9 mouse cellular contexts compared by ENCODE assay signal in the genomic region with DNA sequence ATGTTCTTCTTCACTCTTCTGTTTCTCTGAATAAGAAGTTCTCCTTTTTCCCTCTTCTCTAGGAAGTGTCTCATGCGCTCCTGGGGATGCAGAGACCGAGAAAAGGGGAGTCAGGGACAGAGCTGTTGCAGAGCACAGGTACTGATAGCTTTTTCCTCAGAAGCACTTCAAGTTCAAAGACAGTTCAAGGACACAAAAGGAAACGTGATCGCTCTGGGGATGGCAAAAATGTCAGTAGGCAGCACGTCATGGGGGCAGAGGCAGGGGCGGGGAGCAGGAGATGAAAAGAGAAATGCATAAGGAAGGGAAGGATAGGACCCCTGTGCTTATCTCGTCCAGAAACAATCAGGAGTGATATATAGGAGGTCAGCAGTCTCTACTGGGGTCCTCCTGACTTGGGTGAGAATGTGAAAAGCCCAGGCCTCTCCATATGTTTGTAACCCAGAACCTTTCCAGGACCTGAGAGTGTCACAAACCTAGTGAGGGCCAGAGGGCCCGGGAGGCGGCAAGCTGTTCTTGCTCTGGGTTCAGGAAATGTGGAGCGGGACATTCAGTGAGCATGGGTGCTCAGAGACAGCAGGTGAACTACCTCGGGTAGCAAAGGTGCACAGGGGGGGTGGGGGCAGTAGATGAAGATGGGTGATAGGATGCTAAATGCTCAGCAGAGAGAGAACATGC. TPM values are rescaled to one million over a fixed set of nuclear protein-coding genes. Genes with fewer than 3 reads are reported as not detected.
DNase-seq lines count a peak whose midpoint lies in the region; ATAC-seq lines count a peak whose summit lies in the region.
"Had no signal": no experiment of that assay in that cellular context is flagged by ENCODE, and none has a peak within 500 bp of the region (broad histone marks: within the 10 kb centered on the region; RNA-seq: fewer than 3 reads in every experiment).

No protein-coding gene starts in this region.

- H3K36me3 ChIP-seq in kidney, embryonic 15.5 days = no peaks in the 10 kb centered on the region
- no peaks in the 10 kb centered on the region for H3K36me3 ChIP-seq in embryonic facial prominence, embryonic 11.5 days (replicated peaks; ENCODE audit: control insufficient read depth, insufficient read depth, low read depth, low read length)
- no peaks in the 10 kb centered on the region for H3K36me3 ChIP-seq in forebrain, embryonic 14.5 days (ENCODE audit: control insufficient read depth, insufficient read depth, low read length)
- H3K36me3 ChIP-seq in midbrain, embryonic 13.5 days = no peaks in the 10 kb centered on the region

- H3K9me3 ChIP-seq in kidney, embryonic 15.5 days (replicated peaks) = no peaks in the 10 kb centered on the region
- no peaks in the 10 kb centered on the region for H3K9me3 ChIP-seq in embryonic facial prominence, embryonic 11.5 days (replicated peaks; ENCODE audit: control insufficient read depth, low read length)
- H3K9me3 ChIP-seq in forebrain, embryonic 14.5 days (replicated peaks; ENCODE audit: control insufficient read depth, low read length) = no peaks in the 10 kb centered on the region
- H3K9me3 ChIP-seq in midbrain, embryonic 13.5 days = no peaks in the 10 kb centered on the region

- ATAC-seq in kidney, embryonic 15.5 days (replicated peaks; ENCODE audit: low FRiP score) = 0 out of 2 replicates have a peak, but pooled peaks have one; percentile 16
- ATAC-seq in embryonic facial prominence, embryonic 11.5 days (replicated peaks; ENCODE audit: insufficient number of reproducible peaks, low FRiP score, low TSS enrichment, low read depth) = no peak; the same call in 1 of the 2 replicates
- ATAC-seq in forebrain, embryonic 14.5 days = 0 out of 2 replicates have a peak, but pooled peaks have one; percentile 7
- ATAC-seq in midbrain, embryonic 13.5 days = no peak; the same call in 1 of the 2 replicates

- H3K4me1 ChIP-seq in kidney, embryonic 15.5 days = peaks cover 8% of the 10 kb centered on the region; the same call in 1 of the 2 replicates
- H3K4me1 ChIP-seq in embryonic facial prominence, embryonic 11.5 days (ENCODE audit: control insufficient read depth, insufficient read depth, low read length) = no peaks in the 10 kb centered on the region; the same call in 1 of the 2 replicates
- H3K4me1 ChIP-seq in forebrain, embryonic 14.5 days (ENCODE audit: control insufficient read depth, insufficient read depth, low read length) = no peaks in the 10 kb centered on the region; the same call in 1 of the 2 replicates
- peaks cover 13% of the 10 kb centered on the region for H3K4me1 ChIP-seq in midbrain, embryonic 13.5 days (replicated peaks)

- no peak overlapping the region for H3K27ac ChIP-seq in kidney, embryonic 15.5 days
- no peak overlapping the region for H3K27ac ChIP-seq in embryonic facial prominence, embryonic 11.5 days (replicated peaks; ENCODE audit: low read depth, low read length)
- H3K27ac ChIP-seq in forebrain, embryonic 14.5 days (ENCODE audit: low read depth, low read length) = no peak overlapping the region
- no peak overlapping the region for H3K27ac ChIP-seq in midbrain, embryonic 13.5 days

- H3K4me2 ChIP-seq in kidney, embryonic 15.5 days = peak overlapping the region; percentile 36
- 0 out of 2 replicates have a peak overlapping the region, but pooled peaks have one; percentile 21 for H3K4me2 ChIP-seq in embryonic facial prominence, embryonic 11.5 days (ENCODE audit: low read depth, low read length)
- H3K4me2 ChIP-seq in forebrain, embryonic 14.5 days (ENCODE audit: low read length) = peak overlapping the region; percentile 29; the same call in 1 of the 2 replicates
- H3K4me2 ChIP-seq in midbrain, embryonic 13.5 days (replicated peaks) = peak overlapping the region; percentile 48

- 37% methylated on average over 11 of the region's 11 CpGs for WGBS in kidney, embryonic 15.5 days
- WGBS in embryonic facial prominence, embryonic 11.5 days = 40% methylated on average over 11 of the region's 11 CpGs
- 50% methylated on average over 11 of the region's 11 CpGs for WGBS in forebrain, embryonic 14.5 days
- whole genome bisulfite sequencing in midbrain, embryonic 13.5 days = 45% methylated on average over 11 of the region's 11 CpGs

- DNase-seq in kidney, adult 18-20 months = no peak
- DNase-seq in embryonic facial prominence, embryonic 11.5 days (ENCODE audit: low spot score) = no peak
- DNase-seq in forebrain, embryonic 14.5 days (ENCODE audit: low spot score) = no peak
- DNase-seq in Muller cell, postnatal 12 days (ENCODE audit: inconsistent ontology term) = no peak
- no peak for DNase-seq in cerebellum, postnatal 10 days
- DNase-seq in ovary, postnatal 10 days (ENCODE audit: low spot score) = no peak
- DNase-seq: kidney, adult 11 months had no signal

- no peaks in the 10 kb centered on the region for H3K27me3 ChIP-seq in kidney, embryonic 15.5 days
- H3K27me3 ChIP-seq in embryonic facial prominence, embryonic 11.5 days (ENCODE audit: control insufficient read depth, insufficient read depth, low read length) = no peaks in the 10 kb centered on the region
- H3K27me3 ChIP-seq in forebrain, embryonic 14.5 days (replicated peaks; ENCODE audit: control insufficient read depth, insufficient read depth, low read length) = no peaks in the 10 kb centered on the region
- no peaks in the 10 kb centered on the region for H3K27me3 ChIP-seq in midbrain, embryonic 13.5 days

- no peak overlapping the region for H3K9ac ChIP-seq in kidney, embryonic 15.5 days
- H3K9ac ChIP-seq in embryonic facial prominence, embryonic 11.5 days (replicated peaks; ENCODE audit: low read length) = no peak overlapping the region
- H3K9ac ChIP-seq in forebrain, embryonic 14.5 days (ENCODE audit: low read length) = no peak overlapping the region
- peak overlapping the region; percentile 41; the same call in 1 of the 2 replicates for H3K9ac ChIP-seq in midbrain, embryonic 13.5 days (replicated peaks)

- no peak overlapping the region for H3K4me3 ChIP-seq in kidney, embryonic 15.5 days (replicated peaks)
- H3K4me3 ChIP-seq in embryonic facial prominence, embryonic 11.5 days (ENCODE audit: low read depth, low read length) = no peak overlapping the region
- H3K4me3 ChIP-seq in forebrain, embryonic 14.5 days (ENCODE audit: low read depth, low read length) = no peak overlapping the region
- no peak overlapping the region for H3K4me3 ChIP-seq in midbrain, embryonic 13.5 days (replicated peaks)

RNA-seq across cellular contexts. Expression of gene Cfap161, which starts 0.5 kb away (rescaled TPM):
- 0.17 TPM in 1 of 2 replicates, not detected in the other for polyA plus RNA-seq in kidney, embryonic 15.5 days (2015; fragmentation: Nextera tagmentation; extraction: Ambion mirVana)
- polyA plus RNA-seq in embryonic facial prominence, embryonic 11.5 days (2014; fragmentation: Nextera tagmentation; extraction: Ambion mirVana) = 0.41 TPM in 1 of 2 replicates, not detected in the other
- 0.98 and 1.5 TPM in 2 replicates for polyA plus RNA-seq in forebrain, embryonic 14.5 days (2014; fragmentation: Nextera tagmentation; extraction: Ambion mirVana)
- polyA plus RNA-seq in midbrain, embryonic 13.5 days (2015; fragmentation: Nextera tagmentation; extraction: Ambion mirVana) = 0.26 and 0.89 TPM in 2 replicates

RNA-seq across cellular contexts. Expression of gene Il16, which starts 48.6 kb away (rescaled TPM):
- 3.8 and 4.0 TPM in 2 replicates for polyA plus RNA-seq in kidney, embryonic 15.5 days (2015; fragmentation: Nextera tagmentation; extraction: Ambion mirVana)
- 1.6 and 3.0 TPM in 2 replicates for polyA plus RNA-seq in embryonic facial prominence, embryonic 11.5 days (2014; fragmentation: Nextera tagmentation; extraction: Ambion mirVana)
- polyA plus RNA-seq in forebrain, embryonic 14.5 days (2014; fragmentation: Nextera tagmentation; extraction: Ambion mirVana) = 0.91 and 1.3 TPM in 2 replicates
- polyA plus RNA-seq in midbrain, embryonic 13.5 days (2015; fragmentation: Nextera tagmentation; extraction: Ambion mirVana) = 0.74 and 0.88 TPM in 2 replicates

Comparison
In these comparisons a context has a peak if more than half of its experiments do, and no peak if none do; other contexts are left out.
1. ATAC-seq: peak in kidney, embryonic 15.5 days (single experiment) and forebrain, embryonic 14.5 days (single experiment); none in embryonic facial prominence, embryonic 11.5 days (single experiment) and midbrain, embryonic 13.5 days (single experiment).
2. Peak in every context shown above with its lines, with median percentiles within 50 percentile points of each other: H3K4me2 ChIP-seq.